Mouse (Mus musculus) spleen, adult 2 months (tissue): ENCODE measurements at regions not wholly inside any gene's neighbourhood (a gene's known extent, or its start where the extent isn't known, plus 50 kb on each side); places are given as distances from the start of the nearest gene placed in this dataset.

Experiments
- DNase-seq, 2 experiments: peaks; one replicate each; pipeline versions ENCODE4 v3.0.0 to v3.0.0-alpha.2; 2012 to 2021; ENCODE audit warnings: low spot score in 2 of 2, low read depth in 1 of 2
- H3K27ac ChIP-seq: fragments of 200-500 bp; 2 replicates; pipeline ENCODE4 v1.5.1; 2012; ENCODE audit warnings: low read length, inconsistent platforms; ENCODE audit not compliant: insufficient read depth
- H3K27me3 ChIP-seq: fragments of 200-500 bp; 2 replicates; pipeline ENCODE4 v1.6.1; 2012; ENCODE audit warnings: mild to moderate bottlenecking, moderate library complexity, low read length, inconsistent platforms; ENCODE audit not compliant: control insufficient read depth, insufficient read depth
- H3K36me3 ChIP-seq: fragments of 200-500 bp; 2 replicates; pipeline ENCODE4 v1.6.1; 2012; ENCODE audit warnings: mild to moderate bottlenecking, low read length, inconsistent platforms; ENCODE audit not compliant: control insufficient read depth, insufficient read depth
- H3K4me1 ChIP-seq: fragments of 200-500 bp; 2 replicates; pipeline ENCODE4 v1.6.1; 2011; ENCODE audit warnings: inconsistent platforms; ENCODE audit not compliant: control insufficient read depth, insufficient read depth, insufficient read length
- H3K4me3 ChIP-seq: fragments of 200-500 bp; 2 replicates; pipeline ENCODE4 v1.5.1; 2011; ENCODE audit warnings: mild to moderate bottlenecking, inconsistent platforms; ENCODE audit not compliant: insufficient read depth, insufficient read length; ENCODE audit errors: extremely low read depth
- CTCF ChIP-seq: fragments of 200-500 bp; IDR thresholded peaks from 2 replicates; pipeline ENCODE4 v1.5.1; 2011; ENCODE audit warnings: mild to moderate bottlenecking, inconsistent platforms; ENCODE audit not compliant: insufficient read depth, insufficient read length, insufficient replicate concordance; ENCODE audit errors: extremely low read depth
- POLR2A ChIP-seq: fragments of 200-500 bp; IDR thresholded peaks from 2 replicates; pipeline ENCODE4 v1.6.1; 2011; ENCODE audit warnings: low read depth, low read length, inconsistent platforms
- WGBS: fragments of 180-500 bp; shearing (Covaris S2); methylation state at CpG from one replicate; pipeline ENCODE4 v1.1.7; 2018; 5-methylcytosine and 5-hydroxymethylcytosine counted together

- no peak overlapping the region for H3K4me3 ChIP-seq
- no peak overlapping the region for H3K27ac ChIP-seq
- DNase-seq = no peak
- WGBS = 93% methylated on average over 2 of the region's 2 CpGs
- H3K27me3 ChIP-seq = no peaks in the 10 kb centered on the region
- H3K4me1 ChIP-seq = peaks cover 15% of the 10 kb centered on the region; the same call in 1 of the 2 replicates
- H3K36me3 ChIP-seq = no peaks in the 10 kb centered on the region
- TF ChIP-seq CTCF (no peak), POLR2A (no peak)
These were observed 162.2 kb upstream of the Id2 start for GRCm38 (mm10) chr12:25259123-25259522.

GRCm38 (mm10) chr12:25256268-25256667, 159.3 kb upstream of the Id2 start:
- Histone ChIP-seq H3K27ac (no peak overlapping the region), H3K36me3 (no peaks in the 10 kb centered on the region), H3K4me3 (no peak overlapping the region), H3K4me1 (peaks cover 15% of the 10 kb centered on the region; the same call in 1 of the 2 replicates), H3K27me3 (no peaks in the 10 kb centered on the region)
- 32% methylated on average over 6 of the region's 6 CpGs for WGBS
- TF ChIP-seq CTCF = no peak
- TF ChIP-seq POLR2A = no peak
- DNase-seq = no peak

GRCm38 (mm10) chr12:25254716-25255115, 157.8 kb upstream of the Id2 start:
- Histone ChIP-seq H3K4me3 (no peak overlapping the region), H3K27me3 (no peaks in the 10 kb centered on the region), H3K27ac (no peak overlapping the region), H3K4me1 (peaks cover 17% of the 10 kb centered on the region; the same call in 1 of the 2 replicates), H3K36me3 (no peaks in the 10 kb centered on the region)
- 10% methylated on average over 6 of the region's 6 CpGs for WGBS
- TF ChIP-seq CTCF (no peak), POLR2A (no peak)
- peak in 1 of 2 experiments; percentile 13 for DNase-seq

- no peak for DNase-seq
- 75% methylated on average over 6 of the region's 6 CpGs for WGBS
- H3K4me3 ChIP-seq = no peak overlapping the region
- TF ChIP-seq POLR2A = no peak
- TF ChIP-seq CTCF = no peak
- no peaks in the 10 kb centered on the region for H3K27me3 ChIP-seq
- H3K4me1 ChIP-seq = peaks cover 17% of the 10 kb centered on the region; the same call in 1 of the 2 replicates
- H3K27ac ChIP-seq = peak overlapping the region; percentile 42; the same call in 1 of the 2 replicates
- no peaks in the 10 kb centered on the region for H3K36me3 ChIP-seq
These were observed 156.0 kb upstream of the Id2 start for GRCm38 (mm10) chr12:25252776-25253510.

- no peaks in the 10 kb centered on the region for H3K27me3 ChIP-seq
- 29% methylated on average over 4 of the region's 4 CpGs for WGBS
- TF ChIP-seq POLR2A (no peak), CTCF (no peak)
- no peak overlapping the region for H3K4me3 ChIP-seq
- no peaks in the 10 kb centered on the region for H3K36me3 ChIP-seq
- peaks cover 17% of the 10 kb centered on the region; the same call in 1 of the 2 replicates for H3K4me1 ChIP-seq
- peak overlapping the region; percentile 6; the same call in 1 of the 2 replicates for H3K27ac ChIP-seq
- no peak for DNase-seq
These were observed 154.7 kb upstream of the Id2 start for GRCm38 (mm10) chr12:25251411-25252171.

GRCm38 (mm10) chr12:25250881-25251280, 153.9 kb upstream of the Id2 start:
- 89% methylated on average over 3 of the region's 3 CpGs for WGBS
- Histone ChIP-seq H3K36me3 (no peaks in the 10 kb centered on the region), H3K4me3 (no peak overlapping the region), H3K27ac (peak overlapping the region; percentile 4; the same call in 1 of the 2 replicates), H3K27me3 (no peaks in the 10 kb centered on the region), H3K4me1 (peaks cover 12% of the 10 kb centered on the region; the same call in 1 of the 2 replicates)
- TF ChIP-seq CTCF (no peak), POLR2A (no peak)
- DNase-seq = no peak
